Mouse (Mus musculus): Measurements from ENCODE around the gene Ccer1. TPM values are rescaled to one million over a fixed set of nuclear protein-coding genes. Genes with fewer than 3 reads are reported as not detected.
"Not testable (repeated sequence)": the region's sequence is repeated elsewhere in the genome, so short reads cannot be mapped to it uniquely, and the experiment has no call there.

The Ccer1 gene
- not detected for total RNA-seq (2021)
- long read RNA-seq, experiment 1 = 0 reads
- long read RNA-seq, experiment 2 = 0 reads

- DNase-seq (ENCODE audit: low spot score) = no peak
Observed at GRCm38 (mm10) chr10:97692913-97693312, at the start of gene Ccer1. Gene Ccer1 (plus strand): TSS chr10:97693059.

- DNase-seq (ENCODE audit: low spot score) = no peak
Observed at GRCm38 (mm10) chr10:97643768-97644167, 49.1 kb upstream of the Ccer1 start, which contains the start of gene Epyc. Gene Epyc (plus strand): TSS chr10:97644068.

GRCm38 (mm10) chr10:97650334-97650733 is 42.5 kb upstream of the Ccer1 start:
- no peak for DNase-seq (ENCODE audit: low spot score)

- DNase-seq (ENCODE audit: low spot score) = no peak
Observed at GRCm38 (mm10) chr10:97659489-97659888, 33.4 kb upstream of the Ccer1 start.

GRCm38 (mm10) chr10:97668656-97669055 is 24.2 kb upstream of the Ccer1 start:
- no peak for DNase-seq (ENCODE audit: low spot score)

GRCm38 (mm10) chr10:97670202-97670601 is 22.7 kb upstream of the Ccer1 start:
- DNase-seq (ENCODE audit: low spot score) = peak; percentile 38

GRCm38 (mm10) chr10:97673239-97673638 is 19.6 kb upstream of the Ccer1 start:
- no peak for DNase-seq (ENCODE audit: low spot score)

- DNase-seq (ENCODE audit: low spot score) = peak; percentile 26
Observed at GRCm38 (mm10) chr10:97682981-97683380, 9.9 kb upstream of the Ccer1 start.

- DNase-seq (ENCODE audit: low spot score) = peak; percentile 70
Observed at GRCm38 (mm10) chr10:97687198-97687597, 5.7 kb upstream of the Ccer1 start.

- DNase-seq (ENCODE audit: low spot score) = no peak
Observed at GRCm38 (mm10) chr10:97689425-97689824, 3.4 kb upstream of the Ccer1 start.

GRCm38 (mm10) chr10:97693398-97694135 is 708 bp downstream of the Ccer1 start:
- DNase-seq (ENCODE audit: low spot score) = no peak

- no peak for DNase-seq (ENCODE audit: low spot score)
Observed at GRCm38 (mm10) chr10:97702321-97702720, 9.5 kb downstream of the Ccer1 start.

GRCm38 (mm10) chr10:97704562-97704961 is 11.7 kb downstream of the Ccer1 start:
- peak; percentile 29 for DNase-seq (ENCODE audit: low spot score)

GRCm38 (mm10) chr10:97712687-97713086 is 19.8 kb downstream of the Ccer1 start:
- peak; percentile 17 for DNase-seq (ENCODE audit: low spot score)

GRCm38 (mm10) chr10:97714584-97714983 is 21.7 kb downstream of the Ccer1 start:
- no peak for DNase-seq (ENCODE audit: low spot score)

- no peak for DNase-seq (ENCODE audit: low spot score)
Observed at GRCm38 (mm10) chr10:97715289-97715906, 22.5 kb downstream of the Ccer1 start.

- DNase-seq (ENCODE audit: low spot score) = no peak
Observed at GRCm38 (mm10) chr10:97717233-97717632, 24.4 kb downstream of the Ccer1 start.

- DNase-seq (ENCODE audit: low spot score) = no peak
Observed at GRCm38 (mm10) chr10:97718021-97718420, 25.2 kb downstream of the Ccer1 start.

GRCm38 (mm10) chr10:97720625-97721024 is 27.8 kb downstream of the Ccer1 start:
- DNase-seq (ENCODE audit: low spot score) = no peak

GRCm38 (mm10) chr10:97722709-97723108 is 29.9 kb downstream of the Ccer1 start:
- DNase-seq (ENCODE audit: low spot score) = no peak

GRCm38 (mm10) chr10:97725929-97726328 is 33.1 kb downstream of the Ccer1 start:
- DNase-seq (ENCODE audit: low spot score) = no peak

- not testable (repeated sequence) for DNase-seq (ENCODE audit: low spot score)
Observed at GRCm38 (mm10) chr10:97726655-97727054, 33.8 kb downstream of the Ccer1 start, which contains the start of gene C030005K15Rik. Gene C030005K15Rik (minus strand): TSS chr10:97726755.
